Mouse (Mus musculus) liver, embryonic 14.5 days (tissue): ENCODE results near the gene Prkar2a.

Experiments
- CTCF ChIP-seq: IDR thresholded peaks from 2 replicates; pipeline ENCODE4 v1.5.1; 2016; ENCODE audit warnings: antibody characterized with exemption, low read depth, control low read depth
- EP300 ChIP-seq: IDR thresholded peaks from 2 replicates; pipeline ENCODE4 v1.6.1; 2016; ENCODE audit warnings: antibody characterized with exemption, low read depth

- TF ChIP-seq CTCF (no peak), EP300 (no peak)
These were observed 21.7 kb downstream of the Prkar2a start for GRCm38 (mm10) chr9:108710767-108711166.
